Mouse (Mus musculus): ENCODE results near the gene Cast. TPM values are rescaled to one million over a fixed set of nuclear protein-coding genes. Genes with fewer than 3 reads are reported as not detected.

Cast gene
- total RNA-seq (2014; rRNA removed) (27.7 and 42.3 TPM in 2 replicates), polyA plus RNA-seq (2012; rRNA removed) (2.8 and 4.2 TPM in 2 replicates)

DNA sequence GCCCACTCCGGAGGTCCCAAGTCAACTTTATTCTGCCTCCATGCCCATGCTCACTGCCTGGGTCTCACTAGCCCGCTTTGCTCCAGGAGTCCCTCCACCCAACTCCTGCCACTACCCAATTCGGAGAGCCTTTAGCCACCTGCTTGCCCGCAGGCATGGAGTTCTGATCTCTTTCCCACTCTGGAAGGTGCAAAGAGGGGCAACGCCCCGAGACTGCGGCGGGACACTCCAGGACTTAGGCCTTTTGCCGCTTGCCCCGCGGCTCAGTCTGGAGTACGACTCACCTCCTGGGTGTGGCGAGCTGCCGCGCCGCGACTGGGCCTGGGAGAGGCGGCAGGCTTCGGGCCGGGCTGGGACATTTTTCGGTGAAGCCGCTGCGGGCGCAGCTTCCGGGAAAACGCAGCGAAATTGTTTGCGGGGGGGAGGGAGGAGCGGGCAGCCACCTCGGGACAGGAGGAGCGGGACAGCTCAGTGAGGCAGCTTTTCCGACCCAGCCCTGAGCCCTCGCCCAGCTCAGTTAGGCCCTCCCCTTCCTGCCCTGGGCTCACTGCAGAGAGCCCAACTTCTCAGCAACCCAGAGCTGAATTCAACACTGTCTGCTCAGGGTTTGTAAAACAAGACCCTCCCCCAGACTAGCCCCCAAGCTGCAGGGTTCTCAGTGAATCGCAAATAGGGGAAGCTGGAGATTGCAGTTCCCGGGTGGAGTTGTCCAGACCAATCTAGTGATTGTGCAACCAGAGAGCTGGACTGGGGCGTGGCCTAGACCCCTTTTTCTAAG, at the start of gene Cast:
Cast (minus strand) TSS at position 659 of the 778 bp plus-strand sequence.
- peak; percentile 60 for DNase-seq (ENCODE audit: extremely low read depth, low read depth, low spot score)
- Histone ChIP-seq H3K27ac (replicated peaks; ENCODE audit: insufficient read depth, low read depth, low read length) (peak within 1 kb of the TSS; percentile 79), H3K27me3 (ENCODE audit: control insufficient read depth, insufficient read depth, low read length) (no peaks in the 10 kb centered on the region), H3K79me2 (ENCODE audit: control insufficient read depth, insufficient read depth, low read length) (no peaks in the 10 kb centered on the region; the same call in 1 of the 2 replicates), H3K4me3 (ENCODE audit: insufficient read depth, low read depth, low read length) (peak within 1 kb of the TSS; percentile 70), H3K4me1 (ENCODE audit: control insufficient read depth, insufficient read depth, low read length) (no peaks in the 10 kb centered on the region; the same call in 1 of the 2 replicates), H3K36me3 (ENCODE audit: control insufficient read depth, insufficient read depth, low read length) (no peaks in the 10 kb centered on the region), H3K9ac (ENCODE audit: low read depth, low read length) (peak within 1 kb of the TSS; percentile 71)
- WGBS: under 1% methylated on average over 36 of the region's 36 CpGs
- 0 out of 2 replicates have a peak, but pooled peaks have one; percentile 5 for TF ChIP-seq POLR2A (IDR thresholded peaks at IDR 0.05; ENCODE audit: extremely low read depth, insufficient read depth, low read length)
- TF ChIP-seq CTCF (IDR thresholded peaks at IDR 0.05; ENCODE audit: low read depth, low read length): no peak

DNA sequence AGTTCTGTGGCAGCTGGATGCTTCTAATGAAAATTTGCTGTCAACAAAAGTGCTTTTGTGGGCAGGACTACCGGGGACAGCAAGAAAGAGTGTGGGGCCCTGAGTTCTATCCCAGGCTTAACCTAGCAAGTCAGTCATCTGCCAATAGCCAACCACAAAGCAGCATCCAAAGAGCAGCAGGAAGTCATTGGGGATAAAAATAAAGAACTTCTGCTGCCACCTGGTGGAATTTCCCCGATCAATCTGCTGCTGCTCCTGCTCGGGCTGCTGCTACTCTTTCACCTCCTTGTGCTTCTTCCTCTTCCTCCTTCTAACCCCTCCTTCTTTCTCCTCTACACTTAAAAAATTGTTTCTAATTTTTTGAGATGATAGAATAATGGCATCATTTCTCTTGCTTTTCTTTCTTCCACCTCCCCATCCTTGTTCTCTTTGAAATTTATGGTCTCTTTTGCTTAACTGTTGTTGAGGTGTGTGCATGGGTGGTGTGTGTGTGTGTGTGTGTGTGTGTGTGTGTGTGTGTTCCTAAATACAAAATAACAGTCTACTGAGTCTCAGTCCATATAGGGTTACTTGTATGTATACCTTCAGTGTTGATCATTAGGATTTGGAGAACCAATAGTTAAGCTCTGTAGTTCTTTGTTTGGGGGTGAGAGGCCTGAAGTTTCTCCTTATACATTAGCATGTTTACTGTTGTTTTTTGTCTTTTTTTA, 45.9 kb upstream of the Cast start:
- TF ChIP-seq POLR2A (IDR thresholded peaks at IDR 0.05; ENCODE audit: extremely low read depth, insufficient read depth, low read length): no peak
- peak; percentile 75 for TF ChIP-seq CTCF (IDR thresholded peaks at IDR 0.05; ENCODE audit: low read depth, low read length)
- H3K27me3 ChIP-seq (ENCODE audit: control insufficient read depth, insufficient read depth, low read length): no peaks in the 10 kb centered on the region
- H3K4me3 ChIP-seq (ENCODE audit: insufficient read depth, low read depth, low read length): no peak overlapping the region
- WGBS: under 1% methylated on average over 3 of the region's 3 CpGs
- peak; percentile 65 for DNase-seq (ENCODE audit: extremely low read depth, low read depth, low spot score)
- no peaks in the 10 kb centered on the region for H3K36me3 ChIP-seq (ENCODE audit: control insufficient read depth, insufficient read depth, low read length)
- no peak overlapping the region for H3K27ac ChIP-seq (replicated peaks; ENCODE audit: insufficient read depth, low read depth, low read length)
- H3K79me2 ChIP-seq (ENCODE audit: control insufficient read depth, insufficient read depth, low read length): no peaks in the 10 kb centered on the region
- peaks cover 2% of the 10 kb centered on the region; the same call in 1 of the 2 replicates for H3K4me1 ChIP-seq (ENCODE audit: control insufficient read depth, insufficient read depth, low read length)
- no peak overlapping the region for H3K9ac ChIP-seq (ENCODE audit: low read depth, low read length)

DNA sequence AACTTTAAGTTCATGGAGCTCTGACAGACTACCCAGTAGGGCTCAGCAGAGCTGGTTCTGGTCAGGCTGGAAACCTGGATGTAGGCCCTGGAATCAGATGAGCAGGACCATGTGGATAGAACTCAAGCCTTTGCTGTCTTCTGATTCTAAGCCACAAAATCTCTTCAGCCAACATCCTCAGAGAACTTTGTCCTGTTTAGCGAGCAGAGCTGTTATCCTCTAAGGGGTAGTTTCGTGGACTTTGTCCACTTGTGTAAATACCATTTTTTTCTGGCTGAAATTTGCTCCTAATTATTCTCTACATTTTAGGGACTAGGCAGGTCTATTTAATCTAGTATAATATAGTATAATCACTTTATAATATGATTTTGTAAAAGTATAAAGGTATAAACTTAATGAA, 42.2 kb upstream of the Cast start:
- Histone ChIP-seq H3K4me3 (ENCODE audit: insufficient read depth, low read depth, low read length) (no peak overlapping the region), H3K27ac (replicated peaks; ENCODE audit: insufficient read depth, low read depth, low read length) (no peak overlapping the region), H3K4me1 (ENCODE audit: control insufficient read depth, insufficient read depth, low read length) (peaks cover 2% of the 10 kb centered on the region; the same call in 1 of the 2 replicates), H3K36me3 (ENCODE audit: control insufficient read depth, insufficient read depth, low read length) (no peaks in the 10 kb centered on the region), H3K27me3 (ENCODE audit: control insufficient read depth, insufficient read depth, low read length) (no peaks in the 10 kb centered on the region), H3K9ac (ENCODE audit: low read depth, low read length) (no peak overlapping the region), H3K79me2 (ENCODE audit: control insufficient read depth, insufficient read depth, low read length) (no peaks in the 10 kb centered on the region)
- peak; percentile 64 for DNase-seq (ENCODE audit: extremely low read depth, low read depth, low spot score)
- TF ChIP-seq POLR2A (IDR thresholded peaks at IDR 0.05; ENCODE audit: extremely low read depth, insufficient read depth, low read length) (no peak), CTCF (IDR thresholded peaks at IDR 0.05; ENCODE audit: low read depth, low read length) (no peak)
- 19% methylated on average over 2 of the region's 2 CpGs for WGBS

DNA sequence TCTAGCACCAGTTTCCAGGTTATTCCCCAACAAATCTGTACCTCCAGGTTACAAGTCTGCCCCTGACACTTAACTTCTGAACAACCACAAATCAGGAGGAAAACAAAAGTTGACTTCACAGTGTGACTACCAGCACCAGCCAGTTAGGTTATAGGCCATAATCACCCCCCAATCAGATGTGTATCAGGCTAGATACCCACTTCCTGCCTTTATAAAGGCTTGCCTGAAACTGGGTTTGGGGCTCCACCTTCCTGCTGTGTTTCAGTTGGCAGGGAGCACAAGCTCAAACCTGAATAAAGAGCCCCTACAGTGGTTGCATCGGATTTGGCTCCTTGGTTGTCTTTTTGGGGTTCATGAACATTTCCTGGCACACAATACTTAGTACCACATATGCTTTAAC, 37.3 kb upstream of the Cast start:
- WGBS: 75% methylated on average over 1 of the region's 1 CpGs
- H3K79me2 ChIP-seq (ENCODE audit: control insufficient read depth, insufficient read depth, low read length): no peaks in the 10 kb centered on the region
- no peak overlapping the region for H3K27ac ChIP-seq (replicated peaks; ENCODE audit: insufficient read depth, low read depth, low read length)
- TF ChIP-seq CTCF (IDR thresholded peaks at IDR 0.05; ENCODE audit: low read depth, low read length) (no peak), POLR2A (IDR thresholded peaks at IDR 0.05; ENCODE audit: extremely low read depth, insufficient read depth, low read length) (no peak)
- H3K9ac ChIP-seq (ENCODE audit: low read depth, low read length): no peak overlapping the region
- DNase-seq (ENCODE audit: extremely low read depth, low read depth, low spot score): no peak
- H3K36me3 ChIP-seq (ENCODE audit: control insufficient read depth, insufficient read depth, low read length): no peaks in the 10 kb centered on the region
- no peaks in the 10 kb centered on the region for H3K27me3 ChIP-seq (ENCODE audit: control insufficient read depth, insufficient read depth, low read length)
- peaks cover 2% of the 10 kb centered on the region; the same call in 1 of the 2 replicates for H3K4me1 ChIP-seq (ENCODE audit: control insufficient read depth, insufficient read depth, low read length)
- H3K4me3 ChIP-seq (ENCODE audit: insufficient read depth, low read depth, low read length): no peak overlapping the region

DNA sequence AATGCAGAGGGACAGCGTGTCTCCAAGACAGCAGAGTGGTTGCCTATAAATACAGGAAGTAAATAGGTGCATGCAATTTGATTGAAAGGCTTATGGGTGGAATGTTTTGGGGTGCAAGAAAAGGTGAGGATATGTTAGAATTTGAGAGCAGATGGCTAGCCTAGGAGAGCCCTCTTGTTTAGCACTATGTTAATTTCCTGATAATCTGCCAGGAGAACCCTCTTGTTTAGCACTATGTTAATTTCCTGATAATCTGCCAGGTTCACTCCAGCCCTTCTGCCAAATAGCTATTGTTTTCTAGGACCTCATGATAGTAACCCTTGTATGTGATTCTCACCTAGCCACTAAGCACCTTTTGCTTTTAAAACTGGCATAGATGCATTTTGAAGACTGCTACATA, 25.9 kb upstream of the Cast start:
- WGBS: 97% methylated on average over 1 of the region's 1 CpGs

More for the DNA sequence above, 25.9 kb upstream of the Cast start:
- Histone ChIP-seq H3K9ac (ENCODE audit: low read depth, low read length) (no peak overlapping the region), H3K79me2 (ENCODE audit: control insufficient read depth, insufficient read depth, low read length) (no peaks in the 10 kb centered on the region), H3K27ac (replicated peaks; ENCODE audit: insufficient read depth, low read depth, low read length) (no peak overlapping the region), H3K4me1 (ENCODE audit: control insufficient read depth, insufficient read depth, low read length) (no peaks in the 10 kb centered on the region), H3K27me3 (ENCODE audit: control insufficient read depth, insufficient read depth, low read length) (no peaks in the 10 kb centered on the region), H3K36me3 (ENCODE audit: control insufficient read depth, insufficient read depth, low read length) (no peaks in the 10 kb centered on the region), H3K4me3 (ENCODE audit: insufficient read depth, low read depth, low read length) (no peak overlapping the region)
- TF ChIP-seq CTCF (IDR thresholded peaks at IDR 0.05; ENCODE audit: low read depth, low read length) (no peak), POLR2A (IDR thresholded peaks at IDR 0.05; ENCODE audit: extremely low read depth, insufficient read depth, low read length) (no peak)
- no peak for DNase-seq (ENCODE audit: extremely low read depth, low read depth, low spot score)
